Mouse (Mus musculus) liver, embryonic 16.5 days (tissue): Measurements from ENCODE around the gene Mypn. TPM values are rescaled to one million over a fixed set of nuclear protein-coding genes. Genes with fewer than 3 reads are reported as not detected.

Experiments used
- ATAC-seq: fragments of 200-750 bp; cut with Nextera tagmentation; 2 replicates; pipeline ENCODE4 v1.8.0; 2017; ENCODE audit warnings: low read depth, mild to moderate bottlenecking, moderate number of reproducible peaks, moderate library complexity
- H3K27ac ChIP-seq: fragments of 300-500 bp; sonication (generic); 2 replicates; pipeline ENCODE4 v1.5.1; 2014; ENCODE audit warnings: mild to moderate bottlenecking, low read length
- H3K27me3 ChIP-seq: fragments of 300-500 bp; sonication (generic); 2 replicates; pipeline ENCODE4 v1.6.1; 2014; ENCODE audit warnings: low read depth, low read length, mixed read lengths; ENCODE audit not compliant: control insufficient read depth, insufficient read depth
- H3K36me3 ChIP-seq: fragments of 300-500 bp; sonication (generic); 2 replicates; pipeline ENCODE4 v1.6.1; 2014; ENCODE audit warnings: mild to moderate bottlenecking; ENCODE audit not compliant: control insufficient read depth, insufficient read depth
- H3K4me1 ChIP-seq: fragments of 300-500 bp; sonication (generic); 2 replicates; pipeline ENCODE4 v1.6.1; 2014; ENCODE audit warnings: low read depth, low read length, mixed read lengths; ENCODE audit not compliant: control insufficient read depth
- H3K4me2 ChIP-seq: fragments of 300-500 bp; sonication (generic); 2 replicates; pipeline ENCODE4 v1.6.1; 2014; ENCODE audit warnings: low read depth, low read length, mixed read lengths
- H3K4me3 ChIP-seq: fragments of 300-500 bp; sonication (generic); 2 replicates; pipeline ENCODE4 v1.5.1; 2014; ENCODE audit warnings: low read depth, mild to moderate bottlenecking, low read length
- H3K9ac ChIP-seq: fragments of 300-500 bp; sonication (generic); 2 replicates; pipeline ENCODE4 v1.6.1; 2014; ENCODE audit warnings: low read depth, low read length
- H3K9me3 ChIP-seq: fragments of 300-500 bp; sonication (generic); replicated peaks from 2 replicates; pipeline ENCODE4 v1.6.1; 2016; ENCODE audit warnings: low read length; ENCODE audit not compliant: control insufficient read depth
- WGBS: fragments of 180-500 bp; shearing (Covaris S2); extraction: QIAGEN DNeasy Blood & Tissue Kit; methylation state at CpG from one replicate; pipeline ENCODE4 v1.1.7; 2014; ENCODE audit not compliant: insufficient replicate concordance; 5-methylcytosine and 5-hydroxymethylcytosine counted together
- polyA plus RNA-seq: library from polyadenylated mRNA; unstranded; fragments of >200 nt; fragmentation: Nextera tagmentation; extraction: Ambion mirVana; gene quantifications from 2 replicates; pipeline ENCODE4 v1.2.1, GENCODE M21; 2015

Gene Mypn
- polyA plus RNA-seq, 1 experiment from 2014 or later, result 0.41 TPM

DNA sequence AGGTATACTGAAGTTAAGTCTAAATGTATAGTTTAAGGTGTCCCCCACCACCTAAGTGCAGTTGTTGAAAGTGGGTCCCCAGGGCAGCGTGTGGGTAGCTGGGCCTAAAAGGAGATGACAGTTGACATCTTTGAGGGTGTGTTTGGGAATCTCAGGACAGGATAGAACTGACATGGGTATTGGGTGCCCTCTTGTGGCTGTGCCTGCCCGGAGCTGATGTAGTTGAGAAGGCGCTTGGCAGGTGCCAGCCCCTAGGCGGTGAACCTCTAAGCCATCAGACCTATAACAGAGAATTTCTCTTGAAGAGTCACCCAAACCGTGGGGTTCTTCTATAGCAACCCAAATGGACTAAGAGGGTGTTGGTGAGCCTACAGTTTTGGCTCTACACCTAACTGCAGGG is 137.8 kb downstream of the Mypn start:
- no peaks in the 10 kb centered on the region for H3K27me3 ChIP-seq
- H3K36me3 ChIP-seq, result no peaks in the 10 kb centered on the region
- H3K27ac ChIP-seq, result no peak overlapping the region
- no peak overlapping the region for H3K9ac ChIP-seq
- H3K9me3 ChIP-seq, result no peaks in the 10 kb centered on the region
- no peak for ATAC-seq
- no peak overlapping the region for H3K4me2 ChIP-seq
- H3K4me1 ChIP-seq, result no peaks in the 10 kb centered on the region
- WGBS, result 13% methylated on average over 5 of the region's 5 CpGs
- no peak overlapping the region for H3K4me3 ChIP-seq

Other genes starting within 250 kb of the Mypn start
- gene Rufy2, start 223.7 kb downstream of the Mypn start, polyA plus RNA-seq, result 2.0 and 2.6 TPM in 2 replicates
- gene Hnrnph3, start 179.7 kb downstream of the Mypn start, polyA plus RNA-seq, result 22.2 and 24.3 TPM in 2 replicates
- gene Pbld2, start 179.6 kb downstream of the Mypn start, polyA plus RNA-seq, result 5.3 and 6.4 TPM in 2 replicates
- gene Pbld1, start 143.8 kb downstream of the Mypn start, polyA plus RNA-seq, result 36.6 and 48.3 TPM in 2 replicates
- not detected in 2 replicates for gene Atoh7, start 104.3 kb downstream of the Mypn start, polyA plus RNA-seq
- gene Herc4, start 39.9 kb upstream of the Mypn start, polyA plus RNA-seq, result 27.9 and 28.3 TPM in 2 replicates
- 2.4 and 3.1 TPM in 2 replicates for gene Sirt1, start 177.8 kb upstream of the Mypn start, polyA plus RNA-seq
- gene Dnajc12, start 178.5 kb upstream of the Mypn start, polyA plus RNA-seq, result 17.0 and 19.1 TPM in 2 replicates
- gene Gm7075, start 217.8 kb upstream of the Mypn start, polyA plus RNA-seq, result not detected in 2 replicates
- 0.09 and 0.11 TPM in 2 replicates for gene Ctnna3, start 226.1 kb upstream of the Mypn start, polyA plus RNA-seq